Mouse (Mus musculus): ENCODE measurements around the gene Hnrnph1. TPM values are rescaled to one million over a fixed set of nuclear protein-coding genes. Genes with fewer than 3 reads are reported as not detected.
"Not testable (repeated sequence)": the region's sequence is repeated elsewhere in the genome, so short reads cannot be mapped to it uniquely, and the experiment has no call there.

Gene Hnrnph1
- 100 to 1,000 TPM; 165 to 402 (median 286) TPM for total RNA-seq (2022)

DNA sequence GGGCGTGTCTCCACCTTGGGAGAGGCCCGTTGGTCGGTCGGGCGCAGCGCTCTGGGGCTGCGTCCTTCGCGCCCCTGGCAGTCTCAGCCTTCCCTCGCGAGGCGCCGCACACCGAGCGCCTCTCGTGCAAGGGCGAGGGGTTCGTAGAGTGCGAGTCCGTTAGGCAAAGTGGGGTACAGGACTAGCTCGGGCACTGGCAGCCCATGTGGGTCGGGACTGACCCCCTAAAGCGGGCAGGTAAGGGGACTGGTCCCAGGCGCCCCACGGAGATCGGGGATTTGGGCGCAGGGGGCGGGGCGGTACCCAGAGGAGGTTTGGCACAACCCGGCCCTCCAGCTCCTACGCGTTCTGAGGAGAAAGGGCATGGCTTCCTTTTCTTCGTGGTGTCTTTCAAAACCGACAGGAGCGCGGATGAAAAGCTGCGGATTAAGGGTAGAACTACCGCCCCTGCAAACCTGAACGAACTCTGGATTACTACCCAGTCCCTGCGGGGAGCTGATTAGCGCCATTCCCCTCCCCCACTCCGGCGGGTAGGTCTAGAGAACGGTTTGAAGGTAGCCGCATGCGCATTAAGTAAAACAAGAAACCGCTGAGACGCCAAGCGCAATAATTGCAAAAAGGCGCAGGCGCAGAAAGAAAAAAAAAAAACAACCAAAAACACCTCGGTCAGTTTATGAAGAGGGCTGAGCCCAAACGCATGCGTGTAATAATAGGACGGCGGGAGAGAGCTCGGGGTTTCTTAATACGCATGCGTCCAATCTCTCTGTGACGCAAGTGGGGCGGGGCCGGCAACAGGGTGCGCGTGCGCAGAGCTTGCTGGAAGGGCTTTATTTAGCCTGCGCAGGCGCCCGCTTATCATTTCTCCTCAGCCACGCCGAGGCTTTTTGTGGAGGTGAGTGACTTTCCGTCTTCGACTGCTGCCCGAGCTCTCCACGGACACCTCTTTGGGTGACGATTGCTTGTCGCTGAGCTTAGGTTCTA is at the start of gene Hnrnph1:
Gene Hnrnph1, plus strand, starts transcription at position 80 of the 981 bp plus-strand sequence.
- peak; percentile 97 for DNase-seq

DNA sequence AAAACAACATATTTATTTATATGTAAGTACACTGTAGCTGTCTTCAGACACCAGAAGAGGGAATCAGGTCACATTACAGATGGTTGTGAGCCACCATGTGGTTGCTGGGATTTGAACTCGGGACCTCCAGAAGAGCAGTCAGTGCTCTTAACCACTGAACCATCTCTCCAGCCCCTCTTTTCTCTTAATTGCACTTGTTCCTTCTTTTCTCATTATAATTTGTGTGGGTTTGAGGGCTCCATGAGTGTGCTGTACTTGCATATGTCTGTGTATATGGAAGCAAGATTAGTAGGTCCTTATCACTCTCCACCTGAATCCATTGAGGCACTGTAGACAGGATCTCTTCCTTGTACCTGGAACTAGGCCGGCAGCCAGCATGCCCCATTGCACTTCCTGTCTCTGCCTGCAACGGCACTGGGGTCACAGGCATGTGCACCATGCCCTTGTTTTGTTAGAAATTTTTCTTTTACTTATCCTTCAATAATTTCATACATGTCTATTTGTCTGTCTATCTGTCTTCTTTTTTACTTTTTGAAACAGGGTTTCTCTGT is 48.6 kb upstream of the Hnrnph1 start:
- DNase-seq: no peak

DNA sequence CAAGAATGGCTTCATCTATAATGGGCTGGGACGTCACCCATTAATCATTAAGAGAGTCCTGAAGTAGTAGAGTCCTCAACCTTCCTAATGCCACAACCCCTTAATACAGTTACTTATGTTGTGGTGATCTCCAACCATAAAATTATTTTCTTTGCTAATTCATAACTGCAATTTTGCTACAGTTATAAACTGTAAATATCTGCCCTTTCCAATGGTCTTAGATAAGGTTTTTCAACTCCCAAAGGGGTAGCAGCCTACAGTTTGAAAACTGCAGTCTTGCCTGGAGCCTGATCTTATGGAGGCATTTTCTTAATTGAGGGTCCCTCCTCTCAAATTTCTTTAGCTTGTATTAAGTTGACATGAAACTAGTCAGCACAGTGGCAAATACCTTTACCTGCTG is 47.4 kb upstream of the Hnrnph1 start:
- no peak for DNase-seq

DNA sequence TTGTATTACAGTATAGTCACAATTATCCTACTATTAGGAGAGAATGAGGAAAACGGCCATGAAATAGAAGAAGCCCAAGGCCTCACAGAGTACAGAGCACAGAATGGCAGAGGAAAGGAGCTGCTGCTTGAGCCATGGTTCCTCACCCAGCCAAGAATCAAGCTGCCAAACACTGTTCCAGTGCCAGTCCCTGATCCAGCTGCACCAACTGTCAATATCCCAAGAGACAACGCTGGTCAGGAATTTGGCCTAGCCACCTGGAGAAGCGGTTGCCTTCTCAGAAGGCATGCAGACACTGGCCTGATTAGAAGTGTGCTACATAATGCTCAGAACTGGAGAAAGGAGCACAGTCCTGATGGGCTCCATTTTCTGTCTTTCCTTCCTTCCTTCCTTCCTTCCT is 43.6 kb upstream of the Hnrnph1 start:
- no peak for DNase-seq

DNA sequence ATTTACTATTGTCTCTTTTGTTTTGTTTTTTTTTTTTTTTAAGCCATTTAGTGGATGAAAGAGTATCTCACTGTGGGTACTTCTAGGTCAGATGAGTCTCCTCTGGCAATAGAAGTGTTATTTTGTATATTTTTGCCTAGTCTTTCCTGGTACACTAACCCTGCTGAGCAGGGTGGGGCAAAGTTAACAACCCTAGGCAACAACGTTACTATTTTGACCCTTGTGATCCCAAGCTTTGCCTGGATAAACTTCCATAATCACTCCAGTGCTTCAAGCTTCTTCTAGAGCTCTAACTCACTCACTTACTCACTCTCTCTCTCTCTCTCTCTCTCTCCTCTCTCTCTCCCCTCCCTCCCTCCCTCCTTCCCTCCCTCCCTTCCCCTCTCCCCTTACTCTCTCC is 40.7 kb upstream of the Hnrnph1 start:
- no peak for DNase-seq

DNA sequence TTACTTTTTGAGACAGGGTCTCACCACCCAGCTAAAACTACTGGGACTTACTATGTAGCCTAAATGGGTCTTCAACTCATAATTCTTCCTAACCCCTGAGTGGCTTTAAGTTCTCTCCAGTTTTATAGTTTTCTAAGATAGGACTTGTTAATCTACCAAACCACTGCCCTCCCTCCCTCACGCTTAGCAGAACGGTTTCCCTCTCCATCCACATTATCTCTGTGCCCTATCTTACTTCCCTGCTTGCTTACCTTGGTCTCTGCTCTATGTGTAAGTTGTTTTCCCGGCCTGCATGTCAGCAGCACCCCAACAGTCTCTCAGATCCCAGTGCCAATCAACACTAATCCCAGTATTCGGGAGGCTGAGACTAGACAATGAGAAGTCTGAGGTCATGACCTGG is 39.9 kb upstream of the Hnrnph1 start:
- no peak for DNase-seq

DNA sequence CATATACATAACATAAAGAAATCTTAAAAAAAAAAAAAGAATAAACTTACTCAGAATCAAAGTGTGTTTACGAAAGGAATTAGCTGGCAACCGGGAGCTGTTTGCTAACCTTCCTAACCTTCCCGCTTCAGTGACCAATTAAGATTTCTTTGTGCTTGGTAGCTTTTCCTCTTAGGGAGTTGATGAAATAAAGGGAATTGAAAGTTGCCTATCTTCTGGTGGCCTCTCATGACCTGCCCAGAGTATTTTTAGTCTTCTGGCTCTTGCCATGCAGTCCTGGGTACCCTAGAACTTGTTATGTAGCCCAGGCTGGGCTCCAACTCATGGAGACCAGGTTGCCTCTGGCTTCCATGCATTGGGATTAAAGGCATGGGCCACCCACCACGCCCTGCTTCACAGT is 31.3 kb upstream of the Hnrnph1 start:
- no peak for DNase-seq

DNA sequence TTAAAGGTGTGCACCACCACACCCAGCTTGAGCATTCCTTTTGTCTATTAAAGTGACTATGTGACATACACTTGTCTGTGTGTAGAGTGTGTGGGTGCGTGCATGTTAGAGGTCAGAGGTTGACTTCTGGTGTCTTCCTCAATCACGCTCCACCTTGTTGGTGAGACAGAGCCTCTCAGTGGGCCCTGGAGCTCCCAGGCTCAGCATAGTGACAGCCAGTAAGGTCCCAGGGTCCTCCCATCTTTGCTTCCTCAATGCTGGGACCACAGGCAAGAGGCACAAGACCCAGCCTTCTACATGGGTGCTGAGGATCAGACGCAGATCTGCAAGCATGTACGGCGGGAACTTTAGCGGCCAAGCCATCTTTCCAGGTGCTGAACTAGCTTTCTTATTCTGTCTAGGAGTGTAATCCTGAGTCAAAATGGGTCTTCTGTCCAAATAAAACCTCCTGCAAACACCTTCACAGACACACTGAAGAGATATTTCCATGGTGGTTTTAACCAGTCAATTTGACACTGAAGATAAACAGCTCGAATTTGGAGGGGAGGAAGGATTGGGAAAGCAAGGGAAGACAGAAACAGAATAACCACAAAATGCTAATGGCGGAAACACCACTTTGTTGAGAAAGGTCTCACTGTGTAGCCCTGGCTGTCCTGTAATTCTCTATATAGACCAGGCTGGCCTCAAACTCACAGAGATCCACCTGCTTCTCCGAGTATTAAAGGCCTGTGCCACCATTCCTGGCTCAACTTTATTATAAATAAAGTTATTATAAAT is 30.3 kb upstream of the Hnrnph1 start:
- no peak for DNase-seq

DNA sequence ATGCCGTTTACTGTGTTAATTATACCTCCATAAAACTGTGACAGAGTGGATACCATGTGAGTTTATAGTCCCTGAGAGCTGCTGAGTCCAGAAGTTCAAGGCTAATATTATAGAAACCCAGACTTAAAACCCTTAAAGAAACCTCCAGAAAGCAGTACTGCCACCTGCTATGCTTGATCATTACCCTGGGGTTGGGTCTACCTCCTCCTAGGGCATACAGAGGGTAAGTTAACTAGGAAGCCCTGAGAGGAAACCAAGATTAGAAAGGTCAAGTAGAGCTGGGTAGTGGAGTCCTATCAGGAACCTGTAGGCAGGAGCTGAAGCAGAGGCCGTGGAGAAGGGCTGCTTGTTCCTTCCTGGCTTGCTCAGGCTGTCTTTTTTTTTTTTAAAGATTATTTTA is 24.6 kb upstream of the Hnrnph1 start:
- DNase-seq: no peak

DNA sequence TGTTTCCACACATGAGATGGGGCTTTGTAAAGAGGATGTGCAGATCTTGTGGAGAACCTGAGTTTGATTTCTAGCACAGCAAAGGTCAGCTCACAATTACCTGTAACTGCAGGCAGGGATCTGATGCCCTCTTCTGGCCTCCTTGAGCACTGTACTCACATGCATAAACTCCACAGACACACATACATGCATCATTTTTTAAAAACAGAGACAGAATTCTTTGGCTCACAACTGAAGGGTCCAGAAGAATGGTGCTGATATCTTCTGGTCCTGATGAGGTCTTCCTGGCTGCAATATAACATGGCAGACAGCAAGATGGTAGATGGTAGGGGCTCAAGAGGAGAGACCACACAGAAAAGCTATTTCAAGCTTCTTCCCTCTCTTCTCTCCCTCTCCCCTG is 22.6 kb upstream of the Hnrnph1 start, which contains the start of gene Cby3:
Gene Cby3, plus strand, starts transcription at position 301 of the 400 bp plus-strand sequence.
- DNase-seq: no peak

DNA sequence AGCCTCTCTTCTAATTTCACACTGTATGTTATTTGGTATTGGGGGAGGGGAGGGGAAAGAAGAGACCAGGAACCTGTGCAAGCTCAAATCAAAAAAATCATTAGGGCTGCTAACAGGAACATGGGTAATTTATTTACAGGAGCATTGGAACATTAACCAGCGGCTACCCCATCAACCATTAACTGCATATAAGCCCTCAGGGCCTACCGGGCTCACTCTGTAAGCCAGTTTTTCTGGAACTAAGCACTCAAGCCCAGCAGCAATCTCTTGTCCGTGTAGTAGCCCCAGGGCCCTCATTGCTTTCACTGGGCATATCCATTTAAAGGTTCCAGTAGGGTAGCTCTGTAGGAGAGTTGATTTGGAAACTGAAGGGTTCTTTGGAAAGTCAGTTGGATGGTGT is 21.9 kb upstream of the Hnrnph1 start:
- no peak for DNase-seq

DNA sequence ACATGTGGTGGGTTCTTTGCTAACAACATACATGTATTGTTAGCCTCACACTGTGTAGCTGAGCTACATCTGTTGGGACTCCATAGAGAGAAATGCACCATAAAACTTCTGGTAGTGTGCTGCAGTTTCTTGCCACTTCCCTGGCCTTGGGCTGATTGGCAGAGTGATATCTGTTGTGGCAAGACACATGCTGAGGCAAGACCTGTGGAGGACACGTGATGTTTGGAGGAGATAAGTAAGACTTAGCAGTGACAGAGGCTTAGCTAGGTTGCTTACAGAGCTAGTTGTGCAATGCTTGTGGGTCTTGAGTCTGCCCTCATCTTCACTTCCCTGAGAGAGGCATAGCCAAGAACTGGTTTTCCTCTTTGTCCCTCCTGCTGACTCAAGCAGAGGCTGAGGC is 21.4 kb upstream of the Hnrnph1 start:
- DNase-seq: no peak

DNA sequence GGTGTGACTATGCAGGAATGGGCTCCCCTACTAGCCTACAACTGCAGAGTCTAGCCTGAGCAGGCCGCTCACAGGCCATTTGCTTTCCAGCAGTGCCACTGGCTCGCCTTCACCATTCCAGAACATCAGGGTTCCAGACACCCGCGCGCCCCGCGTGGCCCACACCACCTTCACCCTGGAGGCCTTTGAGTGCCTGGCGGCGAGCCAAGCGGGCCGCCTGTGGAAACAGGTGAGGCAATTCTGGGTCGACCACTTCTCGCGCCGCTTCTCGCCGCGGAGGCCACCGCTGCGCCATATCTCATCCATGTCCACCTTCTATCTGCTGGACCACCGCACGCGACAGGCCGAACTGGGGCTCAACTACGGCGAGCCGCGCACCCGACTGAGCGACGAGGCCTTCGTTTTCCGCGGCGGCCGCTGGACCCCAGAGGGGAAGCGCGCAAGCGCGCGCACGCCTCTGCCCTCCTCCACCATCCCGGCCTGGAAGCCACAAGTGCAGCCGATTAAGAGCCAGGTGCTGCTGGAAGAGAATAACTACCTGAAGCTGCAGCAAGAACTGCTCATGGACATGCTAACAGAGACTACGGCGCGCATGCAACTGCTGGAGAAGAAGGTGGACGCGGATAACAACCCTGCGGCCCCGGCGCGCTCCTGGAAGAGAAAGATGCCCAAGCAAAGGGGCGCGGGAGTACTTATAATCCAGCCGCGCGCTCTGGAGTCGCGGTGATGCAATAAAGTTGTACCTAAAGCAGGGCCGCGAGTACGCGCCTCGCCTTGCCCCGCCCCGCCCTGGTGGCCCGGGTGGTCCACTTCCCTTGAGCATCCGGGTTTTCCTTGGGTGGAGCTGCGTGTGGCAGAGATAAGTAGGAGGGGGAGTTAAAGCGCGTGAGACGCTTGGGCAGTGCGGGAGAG is 17.6 kb upstream of the Hnrnph1 start:
- no peak for DNase-seq

DNA sequence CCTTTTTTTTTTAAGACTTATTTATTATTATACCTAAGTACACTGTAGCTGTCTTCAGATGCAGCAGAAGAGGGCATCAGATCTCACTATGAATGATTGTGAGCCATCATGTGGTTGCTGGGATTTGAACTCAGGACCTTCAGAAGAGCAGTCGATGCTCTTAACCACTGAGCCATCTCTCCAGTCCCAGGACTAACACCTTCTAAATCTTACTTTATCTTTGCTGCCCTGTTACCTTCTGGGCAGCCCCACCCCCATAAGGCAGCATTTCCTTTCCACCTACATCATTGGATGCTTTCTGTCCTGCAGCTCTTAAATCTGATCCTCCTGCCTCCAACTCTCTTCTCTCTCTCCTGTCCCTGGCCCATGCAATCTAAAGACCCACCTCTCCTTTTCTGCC is 15.5 kb upstream of the Hnrnph1 start:
- not testable (repeated sequence) for DNase-seq

DNA sequence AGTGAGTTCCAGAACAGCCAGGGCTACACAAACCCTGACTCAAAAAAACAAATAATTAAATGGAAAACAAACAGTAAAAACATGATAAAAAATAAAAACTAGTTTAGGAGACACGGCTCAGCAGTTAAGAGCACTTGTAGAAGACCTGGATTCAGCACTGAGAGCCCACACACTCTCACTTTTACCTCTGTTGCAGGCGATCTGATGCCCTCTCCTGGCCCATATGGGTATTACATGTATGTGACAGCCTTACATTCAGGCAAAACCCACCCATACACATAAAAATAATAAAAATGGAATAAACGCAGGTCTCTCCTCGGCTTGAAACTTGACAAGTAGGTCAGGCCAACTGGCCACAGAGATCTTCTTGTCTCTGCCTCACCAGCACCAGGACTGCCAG is 12.2 kb upstream of the Hnrnph1 start:
- peak; percentile 60 for DNase-seq

DNA sequence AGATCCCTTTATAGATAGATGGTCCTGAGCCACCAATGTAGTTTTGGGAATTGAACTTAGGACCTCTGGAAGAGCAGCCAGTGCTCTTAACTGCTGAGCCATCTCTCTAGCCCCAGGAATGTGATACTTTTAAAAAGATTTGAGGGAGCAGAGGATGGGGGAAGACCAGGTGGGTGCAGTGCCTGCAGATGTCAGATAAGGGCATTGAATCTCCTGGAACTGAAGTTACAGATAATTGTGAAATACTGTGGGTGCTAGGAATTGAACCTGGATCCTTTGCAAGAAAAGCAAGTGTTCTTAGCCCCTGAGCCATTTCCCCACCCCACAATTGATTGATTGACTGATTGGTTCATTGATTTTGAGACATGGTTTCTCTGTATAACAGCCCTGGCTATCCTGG is 11.5 kb upstream of the Hnrnph1 start:
- no peak for DNase-seq

DNA sequence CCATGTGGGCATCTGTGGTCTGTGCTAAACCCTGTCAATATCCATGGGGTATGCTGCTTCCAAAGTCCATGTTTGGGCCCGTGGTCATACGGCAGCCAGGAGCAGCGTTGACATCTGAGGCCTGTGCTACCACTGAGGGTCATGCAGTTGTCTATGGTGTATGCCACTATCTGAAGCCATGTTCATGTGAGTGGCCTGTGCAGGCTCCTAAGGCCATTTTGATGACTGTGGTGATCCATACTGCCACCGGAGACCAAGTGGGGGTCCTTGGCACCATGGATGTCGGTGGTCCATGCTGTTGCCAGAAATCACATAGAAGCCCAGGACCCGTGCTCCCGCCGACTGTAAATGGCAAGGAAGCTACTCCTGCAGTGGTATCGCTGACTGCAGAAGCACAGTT is 9.3 kb upstream of the Hnrnph1 start:
- DNase-seq: no peak

DNA sequence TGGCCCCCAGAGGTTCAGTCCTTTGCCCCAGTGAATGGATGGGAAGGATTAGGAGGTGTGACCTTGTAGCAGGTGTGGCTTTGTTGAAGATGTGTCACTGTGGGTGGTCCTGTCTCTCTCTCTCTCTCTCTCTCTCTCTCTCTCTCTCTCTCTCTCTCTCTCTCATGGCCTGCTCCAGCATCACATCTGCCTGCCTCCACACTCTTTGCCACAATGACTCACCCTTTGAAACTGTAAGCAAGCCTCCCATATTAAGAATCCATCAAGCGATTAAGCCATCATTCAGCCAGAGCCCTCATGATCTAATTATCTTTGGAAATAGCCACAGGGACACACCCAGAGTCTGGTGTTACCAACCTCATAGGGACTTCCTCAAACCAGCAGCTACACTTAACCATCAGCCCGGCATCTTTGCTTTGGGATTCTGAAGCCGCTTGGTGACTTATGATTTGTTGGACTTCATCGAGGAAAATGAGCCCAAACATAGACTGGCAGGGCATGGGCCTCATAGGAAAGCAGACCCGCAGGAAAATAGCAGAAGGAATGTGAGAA is 7.4 kb upstream of the Hnrnph1 start:
- no peak for DNase-seq

DNA sequence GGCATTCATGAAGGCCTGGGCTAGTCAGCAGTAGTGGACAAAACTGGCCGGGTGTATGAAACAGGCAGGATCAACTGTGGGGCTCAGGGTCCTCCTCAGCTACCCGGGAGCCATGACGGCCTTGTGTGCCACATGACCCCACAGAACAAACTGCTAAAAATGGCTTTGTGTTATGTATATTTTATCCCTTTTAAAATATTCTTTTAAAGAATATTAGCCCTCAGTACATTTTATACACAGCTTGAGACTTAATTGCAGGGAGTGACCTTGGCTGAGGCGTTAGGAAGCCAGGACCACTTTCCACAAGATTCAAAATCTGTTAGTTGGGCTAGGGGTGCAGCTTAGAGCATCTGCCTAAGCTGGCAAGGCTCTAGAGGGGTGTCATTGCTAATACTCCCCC is 5.8 kb upstream of the Hnrnph1 start:
- no peak for DNase-seq

DNA sequence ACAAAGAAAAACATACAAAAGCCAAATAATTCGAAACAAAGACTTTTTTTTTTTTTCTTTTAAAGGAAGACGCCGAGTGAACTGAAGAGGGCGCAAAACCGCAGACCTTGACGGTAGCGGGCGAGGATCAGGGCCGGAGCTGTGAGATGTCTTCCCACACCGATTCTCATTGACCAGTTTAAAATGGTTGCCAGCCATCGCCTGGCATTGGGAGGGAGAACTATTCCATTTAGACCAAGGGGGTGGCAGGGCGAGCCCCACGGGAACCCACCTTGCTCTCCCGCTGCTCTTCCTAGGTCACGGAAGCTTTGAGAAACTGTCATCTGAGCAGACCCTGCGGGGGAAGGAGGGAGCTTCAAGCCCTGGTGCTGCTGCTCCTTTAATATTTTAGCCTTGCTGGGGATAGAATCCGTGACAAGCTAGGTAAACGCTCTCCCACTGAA is 5.4 kb upstream of the Hnrnph1 start:
- DNase-seq: peak; percentile 42

DNA sequence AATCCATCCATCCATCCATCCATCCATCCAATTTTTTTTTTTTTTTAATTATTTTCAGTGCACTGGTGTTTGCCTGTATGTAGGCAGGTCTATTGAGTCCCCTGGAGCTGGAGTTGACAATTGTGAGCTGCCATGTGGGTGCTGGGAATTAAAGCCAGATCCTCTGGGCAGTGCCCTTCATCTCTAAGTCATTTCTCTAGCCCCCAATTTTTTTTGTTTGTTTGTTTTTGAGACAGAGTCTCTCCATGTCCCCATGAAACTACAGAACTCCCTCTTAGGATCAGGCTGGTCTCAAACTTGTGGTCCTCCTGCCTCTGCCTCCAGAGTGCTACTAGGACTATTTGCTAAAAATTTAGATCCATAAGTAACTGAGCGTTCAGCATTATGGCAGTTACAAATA is 4.9 kb upstream of the Hnrnph1 start:
- no peak for DNase-seq

DNA sequence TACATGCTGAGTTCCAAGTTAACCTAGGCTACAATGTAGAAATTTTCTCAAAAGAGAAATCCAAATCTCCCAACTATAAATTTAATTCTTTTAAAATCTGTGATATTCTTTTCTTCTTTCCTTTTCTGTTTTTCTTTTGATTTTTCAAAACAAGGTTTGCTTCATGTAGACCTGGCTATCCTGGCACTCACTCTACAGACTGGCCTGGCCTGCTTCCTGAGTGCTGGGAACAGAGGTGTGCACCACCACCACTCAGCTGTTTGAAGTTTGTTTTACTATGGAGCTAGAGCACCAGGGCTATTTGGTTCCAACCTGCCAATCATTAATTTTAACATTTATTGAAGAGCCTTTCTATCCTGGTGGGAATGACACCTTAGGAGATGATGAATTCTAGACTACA is 3.7 kb upstream of the Hnrnph1 start:
- no peak for DNase-seq
